Mouse (Mus musculus): ENCODE measurements at regions not wholly inside any gene's neighbourhood (a gene's known extent, or its start where the extent isn't known, plus 50 kb on each side); places are given as distances from the start of the nearest gene placed in this dataset.

DNA sequence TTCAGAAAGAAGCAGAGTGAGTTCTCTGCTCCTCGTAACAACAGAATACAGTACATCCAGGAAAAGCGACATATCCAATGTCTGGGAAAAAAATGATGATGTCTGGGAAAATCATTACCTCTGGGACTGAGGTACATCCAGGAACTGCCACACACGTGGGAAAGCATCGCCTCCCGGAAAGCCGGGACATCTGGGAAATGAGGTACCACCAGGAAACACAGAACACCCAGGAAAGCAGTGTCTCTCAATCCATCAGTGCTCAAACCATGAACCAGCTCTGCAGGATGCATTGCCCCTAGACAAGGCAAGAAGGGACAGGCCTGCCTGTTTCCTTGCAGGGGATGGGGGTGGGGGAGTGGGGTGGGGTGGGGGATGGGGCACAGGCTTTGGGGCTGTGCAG, 57.0 kb upstream of the Plxnc1 start:
- TF ChIP-seq CTCF (IDR thresholded peaks at IDR 0.05; ENCODE audit: borderline replicate concordance, control insufficient read depth, extremely low read depth, insufficient read depth, low read length, poor library complexity) (no peak), POLR2A (IDR thresholded peaks at IDR 0.05; ENCODE audit: control insufficient read depth, extremely low read depth, insufficient read depth, low read length, poor library complexity) (no peak)

Measured in thymus, adult 2 months (tissue).